Mouse (Mus musculus): ENCODE results near the gene Tfdp1. TPM values are rescaled to one million over a fixed set of nuclear protein-coding genes. Genes with fewer than 3 reads are reported as not detected.

Tfdp1 gene
- total RNA-seq, 2 experiments from 2014 or later: 54.7 to 57.2 TPM

GRCm38 (mm10) chr8:13413823-13414390 is 75.4 kb downstream of the Tfdp1 start:
- peak in 1 of 2 experiments; percentile 23 for DNase-seq

GRCm38 (mm10) chr8:13415879-13416278 is 77.3 kb downstream of the Tfdp1 start:
- no peak for DNase-seq
- intact Hi-C loops (cut with DNase I): loop anchor here (2.0 kb wide), 1 partner anchor 19 kb away; the partner anchor contains the start of gene Tmem255b

More at GRCm38 (mm10) chr8:13413823-13414390, 75.4 kb downstream of the Tfdp1 start:
- intact Hi-C loops (cut with DNase I): loop anchor here (1.0 to 2.0 kb wide), 3 partner anchors 21 to 339 kb away; partner anchors contain the start of gene Tmem255b

DNA sequence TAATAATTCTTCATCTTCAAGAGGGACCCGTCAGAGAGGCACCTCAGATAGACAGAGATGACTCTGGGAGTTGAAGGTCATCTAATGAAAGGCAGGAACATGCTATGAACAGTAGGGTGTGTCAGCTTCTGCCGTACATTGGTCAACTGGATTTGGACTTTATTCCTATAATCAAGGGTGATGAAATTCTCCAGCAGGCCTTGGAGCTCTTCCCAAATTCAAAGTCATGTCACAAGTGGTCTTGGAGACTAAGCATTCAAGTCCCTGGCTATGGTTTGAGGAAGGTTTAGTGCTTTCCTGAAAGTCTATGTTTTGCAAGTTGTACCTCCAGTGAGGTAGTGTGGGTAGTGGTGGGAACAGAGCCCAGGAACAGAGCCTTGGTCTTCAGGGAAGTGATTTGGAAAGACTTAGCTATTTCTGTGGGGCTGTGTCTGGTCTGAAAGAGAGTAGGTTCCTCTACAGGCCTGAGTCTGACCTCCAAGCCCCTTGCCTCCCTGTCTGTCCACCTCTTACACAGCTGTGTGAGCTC is 80.6 kb downstream of the Tfdp1 start:
- intact Hi-C loops (cut with DNase I): no loop called here
- no peak for DNase-seq

- intact Hi-C loops (cut with DNase I): no loop called here
- no peak for DNase-seq
Observed at GRCm38 (mm10) chr8:13420970-13421369, 82.4 kb downstream of the Tfdp1 start.

DNA sequence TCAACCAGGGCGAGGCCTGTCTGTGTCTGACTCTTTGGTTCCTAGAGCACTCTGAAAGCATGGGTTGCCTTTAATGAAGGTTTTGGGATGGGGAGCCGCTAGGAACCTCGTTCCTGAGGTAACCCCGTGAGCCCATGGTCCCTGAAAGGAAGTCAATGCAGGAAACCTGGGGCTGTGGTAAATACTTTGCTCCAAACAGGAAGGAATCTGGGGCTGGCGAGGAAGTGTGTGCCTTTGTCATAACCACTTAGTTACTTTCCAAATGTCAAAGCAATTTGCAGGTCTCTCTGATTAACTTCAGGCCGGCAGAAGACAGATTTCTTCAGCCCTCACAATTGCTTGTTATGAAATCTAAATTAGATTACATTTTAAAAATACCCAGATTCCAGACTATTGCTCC is 88.8 kb downstream of the Tfdp1 start:
- intact Hi-C loops (cut with DNase I): no loop called here
- peak; percentile 25 to 36 for DNase-seq

Other genes with a start within 250 kb of the Tfdp1 start
- 10 to 100 TPM; 11.7 to 12.0 TPM for gene Pcid2, start 233.3 kb upstream of the Tfdp1 start, total RNA-seq (2021)
- 10 to 100 TPM; 83.0 to 84.8 TPM for gene Cul4a, start 233.1 kb upstream of the Tfdp1 start, total RNA-seq (2021)
- gene Lamp1, start 179.6 kb upstream of the Tfdp1 start, total RNA-seq (2021): 100 to 1,000 TPM; 310 to 323 TPM
- gene Grtp1, start 138.1 kb upstream of the Tfdp1 start, total RNA-seq (2021): 1 to 10 TPM; 2.5 to 2.6 TPM
- 100 to 1,000 TPM; 418 to 470 TPM for gene Adprhl1, start 84.6 kb upstream of the Tfdp1 start, total RNA-seq (2021)
- 10 to 100 TPM; 33.8 to 41.8 TPM for gene Dcun1d2, start 50.6 kb upstream of the Tfdp1 start, total RNA-seq (2021)
- gene Tmco3, start 50.6 kb upstream of the Tfdp1 start, total RNA-seq (2021): 10 to 100 TPM; 24.5 to 27.3 TPM
- gene Atp4b, start 58.1 kb downstream of the Tfdp1 start, total RNA-seq (2021): not detected
- gene Grk1, start 66.3 kb downstream of the Tfdp1 start, total RNA-seq (2021): under 1 TPM in 1 of 2 experiments, not detected in 1; 0.05 TPM
- gene Tmem255b, start 96.4 kb downstream of the Tfdp1 start, total RNA-seq (2021): 10 to 100 TPM; 13.5 to 18.8 TPM
- gene Gas6, start 155.7 kb downstream of the Tfdp1 start, total RNA-seq (2021): 100 to 1,000 TPM; 135 to 143 TPM
- not detected for gene 1700029H14Rik, start 223.7 kb downstream of the Tfdp1 start, total RNA-seq (2021)

All from heart, postnatal 10 days (tissue).